Mouse (Mus musculus): ENCODE measurements around the gene Wnt10b. TPM values are rescaled to one million over a fixed set of nuclear protein-coding genes. Genes with fewer than 3 reads are reported as not detected.

Wnt10b gene
- total and polyA plus RNA-seq, 2 experiments, result not detected

DNA sequence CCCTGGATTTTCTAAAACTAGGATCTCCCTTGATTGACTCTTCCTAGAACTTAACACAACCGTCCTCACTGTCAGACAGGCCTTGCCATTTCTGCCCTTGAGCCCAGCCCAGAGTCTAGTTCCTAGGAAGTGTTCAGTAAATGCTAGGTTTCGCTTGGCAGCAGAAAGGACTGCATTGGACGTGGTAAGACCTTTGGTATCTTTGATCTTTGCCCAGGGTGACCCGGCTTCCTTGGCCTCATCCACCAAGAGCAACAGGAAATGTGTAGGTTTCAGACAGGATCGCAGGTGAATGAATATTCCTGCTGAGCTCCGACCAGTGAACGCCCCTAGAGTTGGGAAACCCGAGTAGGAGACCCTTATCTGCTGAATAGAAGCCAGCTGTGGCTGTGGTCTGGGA lies 25.0 kb upstream of the Wnt10b start:
- WGBS, result 7% methylated on average over 8 of the region's 8 CpGs

GRCm38 (mm10) chr15:98799396-98799795 lies 21.4 kb upstream of the Wnt10b start:
- TF ChIP-seq CTCF (IDR thresholded peaks at IDR 0.05; ENCODE audit: low read depth, low read length) (peak; percentile 81), POLR2A (IDR thresholded peaks at IDR 0.05; ENCODE audit: extremely low read depth, insufficient read depth, low read length) (no peak)
- peaks cover 12% of the 10 kb centered on the region for H3K27me3 ChIP-seq (ENCODE audit: control insufficient read depth, insufficient read depth, low read length)
- no peaks in the 10 kb centered on the region; the same call in 1 of the 2 replicates for H3K4me1 ChIP-seq (ENCODE audit: control insufficient read depth, insufficient read depth, low read length)

More for the DNA sequence above, 25.0 kb upstream of the Wnt10b start:
- DNase-seq (ENCODE audit: extremely low read depth, low read depth, low spot score), result peak; percentile 84
- no peak overlapping the region for H3K9ac ChIP-seq (ENCODE audit: low read depth, low read length)
- no peak for TF ChIP-seq POLR2A (IDR thresholded peaks at IDR 0.05; ENCODE audit: extremely low read depth, insufficient read depth, low read length)
- TF ChIP-seq CTCF (IDR thresholded peaks at IDR 0.05; ENCODE audit: low read depth, low read length), result no peak
- no peaks in the 10 kb centered on the region for H3K36me3 ChIP-seq (ENCODE audit: control insufficient read depth, insufficient read depth, low read length)
- no peak overlapping the region for H3K27ac ChIP-seq (replicated peaks; ENCODE audit: insufficient read depth, low read depth, low read length)
- no peaks in the 10 kb centered on the region for H3K79me2 ChIP-seq (ENCODE audit: control insufficient read depth, insufficient read depth, low read length)
- peaks cover 25% of the 10 kb centered on the region for H3K27me3 ChIP-seq (ENCODE audit: control insufficient read depth, insufficient read depth, low read length)
- peaks cover 2% of the 10 kb centered on the region; the same call in 1 of the 2 replicates for H3K4me1 ChIP-seq (ENCODE audit: control insufficient read depth, insufficient read depth, low read length)
- H3K4me3 ChIP-seq (ENCODE audit: insufficient read depth, low read depth, low read length), result no peak overlapping the region

DNA sequence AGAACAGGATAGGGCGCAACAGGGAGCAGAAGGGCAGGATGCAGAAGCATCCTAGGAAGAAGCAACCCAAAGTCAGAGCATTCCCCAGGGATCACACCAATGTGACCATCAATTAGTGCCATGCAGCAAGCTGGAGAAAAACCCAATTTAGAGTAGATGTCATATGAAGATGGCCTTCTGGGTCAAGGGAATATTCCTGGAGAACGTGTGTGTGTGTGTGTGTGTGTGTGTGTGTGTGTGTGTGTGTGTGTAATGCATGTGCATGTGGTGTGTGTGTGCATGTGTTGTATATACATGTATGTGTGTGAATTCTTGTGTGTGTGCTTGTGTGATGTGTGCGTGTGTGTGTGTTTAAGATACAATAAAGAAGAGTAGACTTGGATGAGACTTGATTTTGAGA lies 21.0 kb upstream of the Wnt10b start:
- no peaks in the 10 kb centered on the region for H3K36me3 ChIP-seq (ENCODE audit: control insufficient read depth, insufficient read depth, low read length)
- no peak for DNase-seq (ENCODE audit: extremely low read depth, low read depth, low spot score)
- H3K9ac ChIP-seq (ENCODE audit: low read depth, low read length), result no peak overlapping the region
- no peaks in the 10 kb centered on the region for H3K4me1 ChIP-seq (ENCODE audit: control insufficient read depth, insufficient read depth, low read length)
- 56% methylated on average over 3 of the region's 3 CpGs for WGBS
- no peak overlapping the region for H3K4me3 ChIP-seq (ENCODE audit: insufficient read depth, low read depth, low read length)
- no peak for TF ChIP-seq CTCF (IDR thresholded peaks at IDR 0.05; ENCODE audit: low read depth, low read length)
- no peak for TF ChIP-seq POLR2A (IDR thresholded peaks at IDR 0.05; ENCODE audit: extremely low read depth, insufficient read depth, low read length)
- H3K79me2 ChIP-seq (ENCODE audit: control insufficient read depth, insufficient read depth, low read length), result no peaks in the 10 kb centered on the region
- no peak overlapping the region for H3K27ac ChIP-seq (replicated peaks; ENCODE audit: insufficient read depth, low read depth, low read length)
- H3K27me3 ChIP-seq (ENCODE audit: control insufficient read depth, insufficient read depth, low read length), result peaks cover 12% of the 10 kb centered on the region

More at GRCm38 (mm10) chr15:98799396-98799795, 21.4 kb upstream of the Wnt10b start:
- Histone ChIP-seq H3K27ac (replicated peaks; ENCODE audit: insufficient read depth, low read depth, low read length) (no peak overlapping the region), H3K36me3 (ENCODE audit: control insufficient read depth, insufficient read depth, low read length) (no peaks in the 10 kb centered on the region), H3K4me3 (ENCODE audit: insufficient read depth, low read depth, low read length) (no peak overlapping the region), H3K79me2 (ENCODE audit: control insufficient read depth, insufficient read depth, low read length) (no peaks in the 10 kb centered on the region), H3K9ac (ENCODE audit: low read depth, low read length) (no peak overlapping the region)
- WGBS, result 11% methylated on average over 12 of the region's 12 CpGs
- DNase-seq (ENCODE audit: extremely low read depth, low read depth, low spot score), result peak; percentile 37

GRCm38 (mm10) chr15:98797835-98798492 lies 20.0 kb upstream of the Wnt10b start:
- WGBS, result 25% methylated on average over 28 of the region's 28 CpGs
- H3K4me1 ChIP-seq (ENCODE audit: control insufficient read depth, insufficient read depth, low read length), result no peaks in the 10 kb centered on the region
- no peak for DNase-seq (ENCODE audit: extremely low read depth, low read depth, low spot score)

DNA sequence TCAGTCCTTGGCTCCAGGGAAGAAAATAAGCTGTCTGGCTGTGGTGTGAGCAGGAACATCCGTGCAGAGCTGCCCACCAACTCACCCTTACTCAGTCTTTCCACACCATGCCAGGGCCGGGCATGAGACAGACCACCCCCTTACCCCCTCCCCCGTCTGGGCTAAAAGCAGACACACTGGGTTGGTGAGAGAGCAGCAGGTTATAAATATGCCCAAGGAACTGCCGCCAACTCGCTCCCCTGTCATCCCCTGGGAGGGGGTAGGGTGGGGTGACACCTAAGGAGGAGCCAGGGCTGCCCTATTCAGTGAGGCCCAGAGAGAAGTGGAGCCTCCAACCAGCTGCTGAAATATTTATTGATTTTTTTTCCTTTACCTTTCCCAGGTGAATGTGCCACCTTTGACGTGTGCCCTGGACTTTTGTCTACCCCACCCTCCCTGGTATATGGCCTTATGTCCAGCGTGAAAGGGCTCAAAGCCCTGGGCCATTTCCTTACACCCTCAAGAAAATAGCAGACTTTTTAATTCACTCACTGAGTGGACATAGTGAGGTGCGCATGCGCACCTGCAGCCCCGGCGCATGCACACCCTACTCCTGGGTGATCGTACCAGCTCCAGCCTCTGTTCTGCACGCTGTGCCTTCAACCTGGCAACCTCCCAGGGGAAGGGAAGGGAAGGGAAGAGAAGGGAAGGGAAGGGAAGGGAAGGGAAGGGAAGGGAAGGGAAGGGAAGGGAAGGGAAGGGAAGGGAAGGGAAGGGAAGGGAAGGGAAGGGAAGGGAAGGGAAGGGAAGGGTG lies 19.0 kb upstream of the Wnt10b start:
- WGBS, result 6% methylated on average over 13 of the region's 13 CpGs
- no peaks in the 10 kb centered on the region for H3K36me3 ChIP-seq (ENCODE audit: control insufficient read depth, insufficient read depth, low read length)
- H3K27ac ChIP-seq (replicated peaks; ENCODE audit: insufficient read depth, low read depth, low read length), result no peak overlapping the region
- H3K9ac ChIP-seq (ENCODE audit: low read depth, low read length), result no peak overlapping the region
- no peaks in the 10 kb centered on the region; the same call in 1 of the 2 replicates for H3K4me1 ChIP-seq (ENCODE audit: control insufficient read depth, insufficient read depth, low read length)
- TF ChIP-seq POLR2A (IDR thresholded peaks at IDR 0.05; ENCODE audit: extremely low read depth, insufficient read depth, low read length) (no peak), CTCF (IDR thresholded peaks at IDR 0.05; ENCODE audit: low read depth, low read length) (no peak)
- no peak for DNase-seq (ENCODE audit: extremely low read depth, low read depth, low spot score)
- peaks cover 23% of the 10 kb centered on the region for H3K27me3 ChIP-seq (ENCODE audit: control insufficient read depth, insufficient read depth, low read length)
- H3K4me3 ChIP-seq (ENCODE audit: insufficient read depth, low read depth, low read length), result no peak overlapping the region
- H3K79me2 ChIP-seq (ENCODE audit: control insufficient read depth, insufficient read depth, low read length), result no peaks in the 10 kb centered on the region

More at GRCm38 (mm10) chr15:98797835-98798492, 20.0 kb upstream of the Wnt10b start:
- Histone ChIP-seq H3K4me3 (ENCODE audit: insufficient read depth, low read depth, low read length) (no peak overlapping the region), H3K36me3 (ENCODE audit: control insufficient read depth, insufficient read depth, low read length) (no peaks in the 10 kb centered on the region), H3K79me2 (ENCODE audit: control insufficient read depth, insufficient read depth, low read length) (no peaks in the 10 kb centered on the region), H3K9ac (ENCODE audit: low read depth, low read length) (no peak overlapping the region), H3K27ac (replicated peaks; ENCODE audit: insufficient read depth, low read depth, low read length) (no peak overlapping the region), H3K27me3 (ENCODE audit: control insufficient read depth, insufficient read depth, low read length) (peaks cover 14% of the 10 kb centered on the region)
- TF ChIP-seq CTCF (IDR thresholded peaks at IDR 0.05; ENCODE audit: low read depth, low read length) (no peak), POLR2A (IDR thresholded peaks at IDR 0.05; ENCODE audit: extremely low read depth, insufficient read depth, low read length) (no peak)
